Mouse (Mus musculus): ENCODE measurements around the gene Gpank1.

Gpank1 gene

GRCm38 (mm10) chr17:35100196-35100765 lies 21.0 kb upstream of the Gpank1 start:
- 70% methylated on average over 10 of the region's 10 CpGs for WGBS

GRCm38 (mm10) chr17:35101161-35101560 lies 20.1 kb upstream of the Gpank1 start:
- 86% methylated on average over 11 of the region's 11 CpGs for WGBS

- WGBS = 63% methylated on average over 8 of the region's 8 CpGs
Observed at GRCm38 (mm10) chr17:35102299-35102698, 19.0 kb upstream of the Gpank1 start.

- 70% methylated on average over 6 of the region's 6 CpGs for WGBS
Observed at GRCm38 (mm10) chr17:35103221-35103690, 18.0 kb upstream of the Gpank1 start.

- WGBS = 96% methylated on average over 7 of the region's 7 CpGs
Observed at GRCm38 (mm10) chr17:35104079-35104478, 17.2 kb upstream of the Gpank1 start.

- 76% methylated on average over 6 of the region's 6 CpGs for WGBS
Observed at GRCm38 (mm10) chr17:35104754-35105153, 16.5 kb upstream of the Gpank1 start.

- 29% methylated on average over 13 of the region's 13 CpGs for WGBS
Observed at GRCm38 (mm10) chr17:35105740-35106389, 15.4 kb upstream of the Gpank1 start.

- WGBS = 56% methylated on average over 3 of the region's 3 CpGs
Observed at GRCm38 (mm10) chr17:35106522-35106921, 14.7 kb upstream of the Gpank1 start.

GRCm38 (mm10) chr17:35108097-35108496 lies 13.2 kb upstream of the Gpank1 start, which contains the start of gene Ly6g5c:
Gene Ly6g5c, plus strand, starts transcription at chr17:35108279.
- 76% methylated on average over 6 of the region's 6 CpGs for WGBS

- WGBS = 72% methylated on average over 9 of the region's 9 CpGs
Observed at GRCm38 (mm10) chr17:35111774-35112173, 9.5 kb upstream of the Gpank1 start.

- WGBS = 78% methylated on average over 8 of the region's 8 CpGs
Observed at GRCm38 (mm10) chr17:35115046-35116019, 5.9 kb upstream of the Gpank1 start, which contains the start of gene Ly6g5b. Gene Ly6g5b, minus strand, starts transcription at chr17:35115428.

- under 1% methylated on average over 33 of the region's 33 CpGs for WGBS
Observed at GRCm38 (mm10) chr17:35120745-35121142, 511 bp upstream of the Gpank1 start.

- WGBS = under 1% methylated on average over 19 of the region's 19 CpGs
Observed at GRCm38 (mm10) chr17:35121871-35122303, 632 bp downstream of the Gpank1 start, which contains the start of gene Csnk2b. Gene Csnk2b, minus strand, starts transcription at chr17:35122053.

- 89% methylated on average over 9 of the region's 9 CpGs for WGBS
Observed at GRCm38 (mm10) chr17:35123287-35123686, 2.0 kb downstream of the Gpank1 start.

- WGBS = 91% methylated on average over 12 of the region's 12 CpGs
Observed at GRCm38 (mm10) chr17:35124261-35124896, 3.1 kb downstream of the Gpank1 start.

- WGBS = 94% methylated on average over 1 of the region's 1 CpGs
Observed at GRCm38 (mm10) chr17:35125081-35125480, 3.8 kb downstream of the Gpank1 start.

GRCm38 (mm10) chr17:35125578-35125977 lies 4.3 kb downstream of the Gpank1 start:
- WGBS = 25% methylated on average over 6 of the region's 6 CpGs

- under 1% methylated on average over 36 of the region's 36 CpGs for whole genome bisulfite sequencing
Observed at GRCm38 (mm10) chr17:35126206-35126611, 5.0 kb downstream of the Gpank1 start, which contains the start of gene D17H6S53E. Gene D17H6S53E, plus strand, starts transcription at chr17:35126373.

- 65% methylated on average over 13 of the region's 13 CpGs for WGBS
Observed at GRCm38 (mm10) chr17:35127017-35127416, 5.8 kb downstream of the Gpank1 start.

GRCm38 (mm10) chr17:35128996-35129395 lies 7.7 kb downstream of the Gpank1 start:
- WGBS = 79% methylated on average over 11 of the region's 11 CpGs

GRCm38 (mm10) chr17:35131038-35131437 lies 9.8 kb downstream of the Gpank1 start:
- WGBS = 75% methylated on average over 8 of the region's 8 CpGs
